Mouse (Mus musculus): ENCODE measurements around the gene Cyp19a1. TPM values are rescaled to one million over a fixed set of nuclear protein-coding genes. Genes with fewer than 3 reads are reported as not detected.

Gene Cyp19a1
- total and polyA plus RNA-seq, 3 experiments = not detected

DNA sequence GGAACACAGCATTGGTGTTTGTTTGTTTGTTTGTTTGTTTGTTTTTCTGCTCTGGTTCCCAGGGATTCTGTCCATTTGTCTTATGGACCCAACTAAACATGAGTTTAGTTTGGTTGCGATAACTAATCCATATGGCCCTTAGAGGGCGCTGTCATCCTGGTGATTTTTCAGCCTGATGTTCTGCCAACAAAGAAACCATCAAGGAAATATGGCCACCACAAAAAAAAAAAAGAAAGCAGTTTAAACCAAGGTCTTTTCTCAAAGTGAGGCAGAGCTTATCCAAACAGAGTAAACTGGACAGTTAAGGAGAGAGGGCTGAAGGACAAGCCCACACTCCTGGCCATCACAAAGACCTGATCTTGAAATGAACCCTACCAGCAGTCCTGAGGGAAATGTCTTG, 86.6 kb downstream of the Cyp19a1 start:
- H3K9ac ChIP-seq (ENCODE audit: insufficient read depth, low read depth) = no peak overlapping the region

DNA sequence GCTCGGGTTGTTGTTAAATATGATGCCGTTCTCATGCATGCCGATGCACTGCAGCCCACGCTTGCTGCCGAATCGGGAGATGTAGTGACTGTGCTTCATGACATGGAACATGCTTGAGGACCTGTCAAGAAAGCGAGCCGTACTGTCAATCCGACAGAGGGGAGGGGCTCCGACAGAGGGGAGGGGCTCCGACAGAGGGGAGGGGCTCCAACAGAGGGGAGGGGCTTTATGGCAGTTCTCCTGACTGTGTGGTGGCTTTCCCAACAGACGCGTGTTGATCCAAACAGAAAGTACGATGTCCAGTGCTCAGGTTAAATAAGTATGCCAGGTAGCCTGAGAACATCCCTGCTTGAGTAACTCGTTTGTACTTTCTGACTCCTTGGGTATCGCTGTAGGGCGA, 87.7 kb downstream of the Cyp19a1 start:
- Histone ChIP-seq H3K4me3 (replicated peaks in 1 of 3; ENCODE audit: low read depth in 2 of 3, low read length in 2 of 3, poor library complexity in 1 of 3) (no peak overlapping the region), H3K9me3 (replicated peaks; ENCODE audit: low read length) (no peaks in the 10 kb centered on the region), H3K79me2 (replicated peaks; ENCODE audit: control insufficient read depth, extremely low read depth, insufficient read depth, poor library complexity, severe bottlenecking) (no peaks in the 10 kb centered on the region), H3K4me1 (ENCODE audit: control insufficient read depth in 1 of 2, insufficient read depth in 2 of 2) (peaks cover 6% of the 10 kb centered on the region in 2 experiments), H3K27ac (ENCODE audit: insufficient read depth, low read depth) (no peak overlapping the region), H3K27me3 (replicated peaks) (no peaks in the 10 kb centered on the region), H3K9ac (ENCODE audit: insufficient read depth, low read depth) (no peak overlapping the region), H3K4me2 (ENCODE audit: insufficient read depth, low read depth, poor library complexity, severe bottlenecking) (no peak overlapping the region), H3K36me3 (replicated peaks in 1 of 2; ENCODE audit: control insufficient read depth in 1 of 2, insufficient read depth in 1 of 2, low read length in 1 of 2) (no peaks in the 10 kb centered on the region)
- TF ChIP-seq BHLHE40 (IDR thresholded peaks at IDR 0.05; ENCODE audit: low read depth, low read length) = no peak
- no peak for TF ChIP-seq KAT2A (IDR thresholded peaks at IDR 0.05; ENCODE audit: insufficient replicate concordance, low read length)
- no peak for TF ChIP-seq POLR2AphosphoS2 (IDR thresholded peaks at IDR 0.05; ENCODE audit: low read depth, low read length)
- dilution Hi-C loops (cut with MboI; ENCODE audit: extremely low pct_ligation_motif_present, extremely low pct_unique_long_range_greater_than_20kb, low sequenced_read_pairs) = no loop called here
- in situ Hi-C loops (cut with MboI; ENCODE audit: low pct_ligation_motif_present, low pct_unique_long_range_greater_than_20kb, low sequenced_read_pairs) = loop anchor here (10.0 kb wide), 1 partner anchor 145 kb away; no protein-coding TSS in a partner anchor
- DNase-seq (ENCODE audit: extremely low read depth) = no peak

More for the DNA sequence above, 86.6 kb downstream of the Cyp19a1 start:
- H3K4me2 ChIP-seq (ENCODE audit: insufficient read depth, low read depth, poor library complexity, severe bottlenecking) = peak overlapping the region; percentile 39; the same call in 1 of the 2 replicates
- DNase-seq (ENCODE audit: extremely low read depth) = peak; percentile 63
- no peak overlapping the region for H3K27ac ChIP-seq (ENCODE audit: insufficient read depth, low read depth)
- TF ChIP-seq ZMIZ1 (IDR thresholded peaks at IDR 0.05; ENCODE audit: low read depth, low read length) (no peak), NELFE (IDR thresholded peaks at IDR 0.05; ENCODE audit: low read depth, low read length) (0 out of 2 replicates have a peak, but pooled peaks have one; percentile 33), RAD21 (IDR thresholded peaks at IDR 0.05; ENCODE audit: low read depth, low read length) (peak; percentile 80), MXI1 (IDR thresholded peaks at IDR 0.05; ENCODE audit: low read depth, low read length) (no peak), SMC3 (IDR thresholded peaks at IDR 0.05; ENCODE audit: low read depth, low read length) (peak; percentile 65), CHD2 (IDR thresholded peaks at IDR 0.05; ENCODE audit: low read length) (no peak), CTCF (conservative IDR thresholded peaks at IDR 0.05 in 1 of 2, IDR thresholded peaks at IDR 0.05 in 1 of 2; ENCODE audit: low read depth in 2 of 2, low read length in 2 of 2) (peak; percentile 67 to 84), ZNF384 (IDR thresholded peaks at IDR 0.05; ENCODE audit: low read depth, low read length) (peak; percentile 89), ELF1 (IDR thresholded peaks at IDR 0.05; ENCODE audit: low read depth, low read length) (no peak), MYC (IDR thresholded peaks at IDR 0.05; ENCODE audit: low read depth, low read length) (0 out of 2 replicates have a peak, but pooled peaks have one; percentile 52), JUND (conservative IDR thresholded peaks at IDR 0.05; ENCODE audit: low read depth, low read length) (0 out of 2 replicates have a peak, but pooled peaks have one; percentile 15), USF2 (conservative IDR thresholded peaks at IDR 0.05; ENCODE audit: low read depth, low read length) (no peak), MAZ (IDR thresholded peaks at IDR 0.05; ENCODE audit: low read depth, low read length) (no peak)
- H3K36me3 ChIP-seq (replicated peaks in 1 of 2; ENCODE audit: control insufficient read depth in 1 of 2, insufficient read depth in 1 of 2, low read length in 1 of 2) = no peaks in the 10 kb centered on the region
- in situ Hi-C loops (cut with MboI; ENCODE audit: low pct_ligation_motif_present, low pct_unique_long_range_greater_than_20kb, low sequenced_read_pairs) (loop anchor here (10.0 kb wide), 1 partner anchor 143 kb away; no protein-coding TSS in a partner anchor), dilution Hi-C loops (cut with MboI; ENCODE audit: extremely low pct_ligation_motif_present, extremely low pct_unique_long_range_greater_than_20kb, low sequenced_read_pairs) (no loop called here)
- H3K4me1 ChIP-seq (ENCODE audit: control insufficient read depth in 1 of 2, insufficient read depth in 2 of 2) = peaks cover 6% of the 10 kb centered on the region in 2 experiments
- H3K9me3 ChIP-seq (replicated peaks; ENCODE audit: low read length) = no peaks in the 10 kb centered on the region
- H3K4me3 ChIP-seq (replicated peaks in 1 of 3; ENCODE audit: low read depth in 2 of 3, low read length in 2 of 3, poor library complexity in 1 of 3) = no peak overlapping the region
- H3K27me3 ChIP-seq (replicated peaks) = no peaks in the 10 kb centered on the region
- H3K79me2 ChIP-seq (replicated peaks; ENCODE audit: control insufficient read depth, extremely low read depth, insufficient read depth, poor library complexity, severe bottlenecking) = no peaks in the 10 kb centered on the region

All from CH12.LX (cell line).